Mouse (Mus musculus): ENCODE data around the gene Rc3h1.
"Not testable (repeated sequence)": the region's sequence is repeated elsewhere in the genome, so short reads cannot be mapped to it uniquely, and the experiment has no call there.

Rc3h1 gene

GRCm38 (mm10) chr1:160906057-160906557 is at the start of gene Rc3h1:
Rc3h1 (plus strand) TSS chr1:160906418.
- peak; percentile 96 for DNase-seq (ENCODE audit: low read depth, low spot score)

DNA sequence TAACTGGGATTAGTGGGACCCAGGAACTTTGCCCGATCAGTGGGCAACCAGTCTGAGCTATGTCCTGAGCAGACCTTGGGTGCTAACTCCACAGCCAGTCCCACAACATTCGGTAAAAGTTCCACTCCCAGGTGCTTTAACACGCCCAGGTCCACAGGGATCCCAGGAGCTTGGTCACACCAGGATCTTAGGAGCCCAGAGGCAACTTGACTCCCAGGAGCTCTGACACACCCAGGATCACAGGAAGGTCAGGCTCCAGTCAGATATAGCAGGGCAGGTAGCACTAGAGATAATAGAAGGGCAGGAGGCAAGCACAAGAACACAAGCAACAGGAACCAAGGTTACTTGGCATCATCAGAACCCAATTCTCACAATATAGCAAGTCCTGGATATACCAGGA is 48.1 kb upstream of the Rc3h1 start:
- DNase-seq (ENCODE audit: low read depth, low spot score) = no peak

DNA sequence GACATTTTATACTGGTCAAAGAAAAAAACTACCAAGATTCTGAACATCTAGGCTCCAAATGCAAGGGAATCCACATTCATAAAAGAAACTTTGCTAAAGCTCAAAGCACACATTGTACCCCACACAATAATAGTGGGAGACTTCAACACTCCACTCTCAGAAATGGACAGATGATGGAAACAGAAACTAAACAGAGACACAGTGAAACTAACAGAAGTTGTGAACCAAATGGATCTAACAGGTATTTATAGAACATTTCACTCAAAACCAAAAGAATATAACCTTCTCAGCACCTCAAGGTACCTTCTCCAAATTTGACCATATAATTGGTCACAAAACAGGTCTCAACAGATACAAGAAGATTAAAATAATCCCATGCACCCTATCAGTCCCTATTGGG is 46.3 kb upstream of the Rc3h1 start:
- not testable (repeated sequence) for DNase-seq (ENCODE audit: low read depth, low spot score)

- DNase-seq (ENCODE audit: low read depth, low spot score) = no peak
Measured at GRCm38 (mm10) chr1:160861142-160861541, 45.1 kb upstream of the Rc3h1 start.

GRCm38 (mm10) chr1:160861632-160862031 is 44.6 kb upstream of the Rc3h1 start:
- no peak for DNase-seq (ENCODE audit: low read depth, low spot score)

- peak; percentile 58 for DNase-seq (ENCODE audit: low read depth, low spot score)
Measured at GRCm38 (mm10) chr1:160863027-160863426, 43.2 kb upstream of the Rc3h1 start.

DNA sequence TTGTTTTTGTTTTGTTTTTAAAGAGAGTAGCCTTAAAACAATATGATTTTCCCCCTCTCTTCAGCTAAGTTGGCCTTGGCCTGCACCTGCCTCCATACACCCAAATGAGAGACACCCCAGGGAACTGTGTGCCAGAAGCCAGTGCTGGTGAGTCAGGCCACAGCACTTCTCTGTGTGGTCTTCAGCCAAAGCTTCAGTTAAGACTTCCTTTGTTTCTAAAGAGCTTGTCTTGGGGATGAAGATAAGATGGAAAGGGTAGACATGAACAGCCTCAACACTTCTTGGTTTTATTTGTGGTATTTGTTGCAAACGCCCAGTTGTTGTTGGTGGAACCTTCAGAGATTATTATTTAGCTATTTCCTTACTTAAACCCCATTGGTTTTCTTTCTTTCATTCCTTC is 31.5 kb upstream of the Rc3h1 start:
- no peak for DNase-seq (ENCODE audit: low read depth, low spot score)

DNA sequence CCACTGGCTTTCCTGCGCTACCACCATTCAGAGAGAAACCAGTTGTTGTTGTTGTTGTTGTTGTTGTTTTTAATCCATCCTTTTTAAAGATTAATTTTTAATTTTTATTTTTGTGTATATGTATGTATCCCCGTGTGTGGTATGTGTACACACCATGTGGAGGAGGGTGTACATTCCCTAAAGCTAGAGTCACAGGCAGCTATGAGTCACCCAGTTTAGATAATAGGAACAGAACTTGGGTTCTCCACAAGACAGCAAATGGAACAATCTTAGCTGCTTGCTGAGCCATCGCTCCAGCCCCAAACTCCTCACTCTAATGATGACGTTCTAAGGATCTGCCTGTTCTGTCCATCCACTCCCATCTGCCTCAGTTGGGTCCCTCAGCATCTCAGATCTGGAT is 29.2 kb upstream of the Rc3h1 start:
- DNase-seq (ENCODE audit: low read depth, low spot score) = no peak

- DNase-seq (ENCODE audit: low read depth, low spot score) = peak; percentile 16
Measured at GRCm38 (mm10) chr1:160878485-160878884, 27.7 kb upstream of the Rc3h1 start.

GRCm38 (mm10) chr1:160881378-160881777 is 24.8 kb upstream of the Rc3h1 start:
- DNase-seq (ENCODE audit: low read depth, low spot score) = not testable (repeated sequence)

GRCm38 (mm10) chr1:160881968-160882367 is 24.2 kb upstream of the Rc3h1 start:
- DNase-seq (ENCODE audit: low read depth, low spot score) = no peak

DNA sequence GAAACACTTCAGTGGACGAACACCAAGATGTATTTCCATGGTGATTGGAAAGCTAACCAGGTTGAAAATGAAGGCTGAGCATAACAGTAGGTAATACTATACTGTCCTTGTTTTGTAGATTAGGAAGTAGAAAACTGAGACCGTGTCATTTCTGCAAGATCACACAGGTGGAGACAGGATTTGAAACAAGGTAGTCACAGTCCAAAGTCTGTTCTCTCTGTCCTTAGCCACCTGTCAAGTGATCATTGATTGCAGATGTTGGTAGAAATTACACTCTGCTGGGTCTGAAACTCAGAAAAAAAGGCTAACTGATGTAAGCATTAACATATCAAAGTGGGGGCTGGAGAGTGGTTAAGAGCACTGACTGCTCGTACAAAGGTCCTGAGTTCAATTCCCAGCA is 21.9 kb upstream of the Rc3h1 start:
- DNase-seq (ENCODE audit: low read depth, low spot score) = no peak

- DNase-seq (ENCODE audit: low read depth, low spot score) = no peak
Measured at GRCm38 (mm10) chr1:160884993-160885392, 21.2 kb upstream of the Rc3h1 start.

DNA sequence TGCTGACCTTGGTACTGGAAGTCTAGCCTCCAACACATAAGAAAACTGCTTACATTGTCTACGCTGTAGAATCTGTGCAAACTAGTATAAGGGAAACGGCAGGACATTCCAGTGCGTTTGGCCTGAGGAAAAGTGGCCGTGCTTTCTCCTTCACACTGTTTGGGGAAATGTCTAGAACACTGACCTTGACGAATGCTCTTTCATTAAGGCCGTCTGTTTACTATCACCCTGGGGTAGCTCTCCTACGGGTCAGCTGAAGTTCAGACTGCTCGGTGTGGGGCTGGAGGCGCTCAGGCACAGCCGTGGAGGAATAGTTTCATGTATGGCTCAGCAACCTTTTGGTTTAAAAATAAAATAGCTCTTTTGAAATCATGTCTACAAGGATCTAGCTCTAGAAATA is 6.5 kb upstream of the Rc3h1 start:
- DNase-seq (ENCODE audit: low read depth, low spot score) = no peak

DNA sequence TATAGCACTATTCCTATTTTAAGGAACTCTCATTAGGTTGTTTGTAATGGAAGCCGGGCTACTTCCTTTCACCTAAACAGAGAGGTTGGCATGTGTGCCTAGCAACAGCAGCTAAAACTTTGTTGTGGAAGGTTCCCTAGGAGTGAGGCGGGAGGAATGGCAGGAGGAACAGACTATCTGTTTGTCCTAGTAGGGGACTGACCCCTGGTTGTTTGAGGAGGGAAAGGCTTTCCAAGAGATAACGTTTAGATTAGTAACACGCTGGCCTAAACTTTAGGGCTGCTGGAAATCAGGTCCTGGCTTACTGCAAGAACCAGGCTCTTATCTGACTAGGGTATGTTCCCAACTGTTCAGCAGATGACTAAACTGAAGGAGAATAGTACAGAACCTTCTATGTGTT is 2.2 kb upstream of the Rc3h1 start:
- no peak for DNase-seq (ENCODE audit: low read depth, low spot score)

DNA sequence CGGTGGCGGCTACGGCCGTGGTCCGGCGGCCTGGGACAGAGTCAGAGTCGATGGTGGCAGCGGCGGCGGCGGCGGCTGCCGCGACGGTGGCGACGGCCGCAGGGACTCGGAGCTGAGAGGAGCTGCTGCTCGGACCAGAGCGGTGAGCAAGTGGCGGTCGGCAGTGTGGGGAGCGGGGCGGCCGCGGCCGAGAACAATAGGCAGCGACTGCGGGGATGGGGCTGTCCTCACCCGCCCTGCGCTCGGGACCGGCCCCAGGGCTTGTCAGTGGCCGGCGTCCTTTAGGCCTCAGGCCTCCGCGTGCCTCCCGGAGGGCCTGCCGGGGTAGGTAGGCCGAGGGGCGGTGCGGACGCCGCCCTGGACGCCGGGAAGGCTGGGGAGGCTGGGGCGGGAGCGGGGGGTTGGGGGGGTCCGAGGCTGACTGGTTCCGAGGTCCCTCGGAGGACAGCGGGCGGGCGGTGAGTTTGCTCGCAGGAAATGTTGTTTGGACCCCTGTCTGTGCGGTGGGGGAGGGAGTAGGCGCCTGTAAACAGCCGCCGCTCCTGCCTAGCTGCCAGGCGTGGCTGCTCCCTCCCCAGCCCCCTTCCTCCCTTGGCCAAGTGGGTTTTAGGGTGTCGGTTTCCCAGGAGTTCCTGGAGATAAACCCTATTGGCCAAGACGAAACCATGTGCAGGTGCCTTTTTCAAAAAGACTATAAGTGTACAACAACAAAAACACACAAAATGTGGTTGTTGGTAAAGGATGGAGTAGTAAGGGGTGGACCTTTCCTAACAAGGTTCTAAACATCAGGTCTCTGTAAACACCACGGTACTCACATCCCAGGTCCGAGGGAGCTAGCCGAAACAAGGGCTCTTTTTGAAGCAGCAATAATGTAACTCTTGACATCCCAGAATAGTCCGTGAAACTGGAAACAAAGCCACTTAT is 602 bp downstream of the Rc3h1 start:
- DNase-seq (ENCODE audit: low read depth, low spot score) = peak; percentile 56

- DNase-seq (ENCODE audit: low read depth, low spot score) = no peak
Measured at GRCm38 (mm10) chr1:160910176-160910575, 4.0 kb downstream of the Rc3h1 start.

GRCm38 (mm10) chr1:160910812-160911211 is 4.6 kb downstream of the Rc3h1 start:
- DNase-seq (ENCODE audit: low read depth, low spot score) = no peak

- DNase-seq (ENCODE audit: low read depth, low spot score) = no peak
Measured at GRCm38 (mm10) chr1:160919383-160919782, 13.2 kb downstream of the Rc3h1 start.

GRCm38 (mm10) chr1:160921938-160922337 is 15.7 kb downstream of the Rc3h1 start:
- DNase-seq (ENCODE audit: low read depth, low spot score) = peak; percentile 14

DNA sequence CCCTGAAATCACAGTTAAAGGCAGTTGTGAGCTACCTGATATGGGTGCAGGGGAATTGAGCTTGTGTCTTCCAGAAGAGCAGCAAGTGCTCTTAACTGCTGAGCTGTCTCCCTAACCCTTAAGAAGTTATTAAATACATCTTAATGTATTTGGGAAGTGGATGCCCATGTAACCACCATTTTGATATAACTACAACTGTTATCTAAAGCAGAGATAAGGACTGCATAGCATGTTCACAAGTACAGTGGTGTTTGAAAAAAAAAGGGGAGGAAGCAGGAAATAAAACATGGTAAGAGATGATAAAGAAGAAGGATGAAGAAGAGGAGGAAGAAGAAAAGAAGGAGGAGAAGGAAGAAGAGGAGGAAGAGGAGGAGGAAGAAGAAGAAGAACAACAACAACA is 25.1 kb downstream of the Rc3h1 start:
- no peak for DNase-seq (ENCODE audit: low read depth, low spot score)

DNA sequence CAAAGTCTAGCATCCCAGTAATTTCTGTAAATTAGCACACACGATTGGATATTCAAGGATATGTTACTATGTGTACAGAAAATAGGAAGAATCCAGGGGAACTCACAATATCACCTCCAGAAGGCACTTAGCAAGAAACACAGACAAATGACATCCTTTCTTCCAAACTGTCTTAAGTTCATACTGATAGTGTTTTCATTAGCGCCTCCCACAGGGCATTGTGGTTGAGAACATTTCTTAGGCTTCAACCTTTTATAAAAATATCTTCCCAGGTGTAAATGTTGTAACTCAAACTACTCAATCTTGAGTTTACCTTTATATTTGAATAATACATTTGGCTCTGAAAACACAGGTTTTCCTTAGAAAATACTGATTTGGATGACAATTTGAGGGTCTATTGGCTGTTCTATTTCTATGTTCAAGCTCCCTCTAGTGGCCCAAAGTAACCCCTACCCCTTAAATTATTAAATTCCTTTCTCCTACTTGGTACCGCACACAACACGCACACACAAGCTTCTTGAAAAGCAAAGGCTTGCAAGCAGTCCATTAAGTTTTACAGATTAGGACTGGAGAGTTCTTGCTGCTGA is 27.8 kb downstream of the Rc3h1 start:
- DNase-seq (ENCODE audit: low read depth, low spot score) = peak; percentile 47

- DNase-seq (ENCODE audit: low read depth, low spot score) = no peak
Measured at GRCm38 (mm10) chr1:160935551-160935950, 29.3 kb downstream of the Rc3h1 start.

All from CD4-positive helper T cell, adult 2 months (primary cell).